Mouse (Mus musculus): ENCODE measurements around the gene Barx2. TPM values are rescaled to one million over a fixed set of nuclear protein-coding genes. Genes with fewer than 3 reads are reported as not detected.

Barx2 gene
- polyA plus RNA-seq, 1 experiment from 2014 or later, result not detected

GRCm38 (mm10) chr9:31913739-31914591 lies 703 bp upstream of the Barx2 start:
- Histone ChIP-seq H3K36me3 (ENCODE audit: control insufficient read depth, insufficient read depth, low read length) (no peaks in the 10 kb centered on the region), H3K9me3 (ENCODE audit: control insufficient read depth, low read length) (no peaks in the 10 kb centered on the region), H3K27me3 (ENCODE audit: control insufficient read depth, insufficient read depth, low read length) (peaks cover 76% of the 10 kb centered on the region), H3K4me3 (ENCODE audit: low read depth, low read length) (peak overlapping the region; percentile 51), H3K4me1 (ENCODE audit: control insufficient read depth, insufficient read depth, low read length) (peaks cover 15% of the 10 kb centered on the region), H3K9ac (ENCODE audit: low read length) (no peak overlapping the region), H3K4me2 (peak overlapping the region; percentile 97), H3K27ac (ENCODE audit: low read depth, low read length) (no peak overlapping the region)
- WGBS, result under 1% methylated on average over 54 of the region's 54 CpGs
- ATAC-seq (ENCODE audit: low FRiP score) (peak; percentile 60), DNase-seq (ENCODE audit: low spot score, missing footprints) (peak; percentile 96)

DNA sequence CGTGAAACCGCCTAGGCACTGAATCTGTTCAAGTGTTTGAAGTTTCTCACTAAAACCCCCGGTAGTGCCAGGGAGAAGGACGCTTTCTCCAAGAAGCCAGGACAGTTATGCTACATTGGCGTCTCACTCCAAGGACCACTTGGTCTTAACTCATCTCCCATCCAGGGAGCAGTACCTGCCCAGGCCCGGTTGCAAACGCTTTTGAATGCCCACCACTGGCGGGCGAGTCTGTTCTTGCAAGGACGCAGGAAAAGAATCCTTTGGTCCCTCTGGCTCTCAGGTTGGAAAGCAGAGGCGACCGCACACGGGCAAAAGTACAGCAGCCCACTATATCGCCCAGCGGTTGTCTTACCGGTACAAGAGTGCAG lies 725 bp downstream of the Barx2 start:
- H3K9me3 ChIP-seq (ENCODE audit: control insufficient read depth, low read length), result no peaks in the 10 kb centered on the region
- DNase-seq (ENCODE audit: low spot score, missing footprints), result no peak

GRCm38 (mm10) chr9:31910221-31910620 lies 3.0 kb downstream of the Barx2 start:
- no peak overlapping the region for H3K27ac ChIP-seq (ENCODE audit: low read depth, low read length)
- no peak for ATAC-seq (ENCODE audit: low FRiP score)
- DNase-seq (ENCODE audit: low spot score, missing footprints), result no peak
- H3K4me3 ChIP-seq (ENCODE audit: low read depth, low read length), result no peak overlapping the region
- 32% methylated on average over 5 of the region's 5 CpGs for WGBS
- peaks cover 49% of the 10 kb centered on the region for H3K27me3 ChIP-seq (ENCODE audit: control insufficient read depth, insufficient read depth, low read length)
- H3K4me2 ChIP-seq, result no peak overlapping the region
- H3K9me3 ChIP-seq (ENCODE audit: control insufficient read depth, low read length), result no peaks in the 10 kb centered on the region
- H3K4me1 ChIP-seq (ENCODE audit: control insufficient read depth, insufficient read depth, low read length), result peaks cover 12% of the 10 kb centered on the region
- H3K36me3 ChIP-seq (ENCODE audit: control insufficient read depth, insufficient read depth, low read length), result no peaks in the 10 kb centered on the region
- no peak overlapping the region for H3K9ac ChIP-seq (ENCODE audit: low read length)

More for the DNA sequence above, 725 bp downstream of the Barx2 start:
- Histone ChIP-seq H3K4me2 (peak overlapping the region; percentile 97), H3K9ac (ENCODE audit: low read length) (no peak overlapping the region), H3K27me3 (ENCODE audit: control insufficient read depth, insufficient read depth, low read length) (peaks cover 72% of the 10 kb centered on the region), H3K4me1 (ENCODE audit: control insufficient read depth, insufficient read depth, low read length) (peaks cover 15% of the 10 kb centered on the region), H3K27ac (ENCODE audit: low read depth, low read length) (no peak overlapping the region), H3K4me3 (ENCODE audit: low read depth, low read length) (peak overlapping the region; percentile 51), H3K36me3 (ENCODE audit: control insufficient read depth, insufficient read depth, low read length) (no peaks in the 10 kb centered on the region)
- WGBS, result under 1% methylated on average over 16 of the region's 16 CpGs
- no peak for ATAC-seq (ENCODE audit: low FRiP score)

GRCm38 (mm10) chr9:31901781-31902180 lies 11.5 kb downstream of the Barx2 start:
- H3K4me3 ChIP-seq (ENCODE audit: low read depth, low read length), result no peak overlapping the region
- H3K36me3 ChIP-seq (ENCODE audit: control insufficient read depth, insufficient read depth, low read length), result no peaks in the 10 kb centered on the region
- DNase-seq (ENCODE audit: low spot score, missing footprints), result no peak
- no peaks in the 10 kb centered on the region for H3K27me3 ChIP-seq (ENCODE audit: control insufficient read depth, insufficient read depth, low read length)
- no peaks in the 10 kb centered on the region for H3K9me3 ChIP-seq (ENCODE audit: control insufficient read depth, low read length)
- H3K9ac ChIP-seq (ENCODE audit: low read length), result no peak overlapping the region
- no peak overlapping the region for H3K27ac ChIP-seq (ENCODE audit: low read depth, low read length)
- H3K4me2 ChIP-seq, result no peak overlapping the region
- H3K4me1 ChIP-seq (ENCODE audit: control insufficient read depth, insufficient read depth, low read length), result no peaks in the 10 kb centered on the region
- no peak for ATAC-seq (ENCODE audit: low FRiP score)
- WGBS, result 86% methylated on average over 2 of the region's 2 CpGs

- Histone ChIP-seq H3K36me3 (ENCODE audit: control insufficient read depth, insufficient read depth, low read length) (no peaks in the 10 kb centered on the region), H3K27ac (ENCODE audit: low read depth, low read length) (no peak overlapping the region), H3K9ac (ENCODE audit: low read length) (no peak overlapping the region), H3K9me3 (ENCODE audit: control insufficient read depth, low read length) (no peaks in the 10 kb centered on the region), H3K4me1 (ENCODE audit: control insufficient read depth, insufficient read depth, low read length) (0 out of 2 replicates have a peak, but pooled peaks cover 3% of the 10 kb centered on the region), H3K4me2 (no peak overlapping the region), H3K4me3 (ENCODE audit: low read depth, low read length) (no peak overlapping the region), H3K27me3 (ENCODE audit: control insufficient read depth, insufficient read depth, low read length) (no peaks in the 10 kb centered on the region)
- ATAC-seq (ENCODE audit: low FRiP score) (no peak), DNase-seq (ENCODE audit: low spot score, missing footprints) (no peak)
- WGBS, result 51% methylated on average over 10 of the region's 10 CpGs
Observed at GRCm38 (mm10) chr9:31894775-31895320, 18.4 kb downstream of the Barx2 start.

GRCm38 (mm10) chr9:31888333-31888732 lies 24.9 kb downstream of the Barx2 start:
- WGBS, result 84% methylated on average over 4 of the region's 4 CpGs
- Histone ChIP-seq H3K4me2 (no peak overlapping the region), H3K36me3 (ENCODE audit: control insufficient read depth, insufficient read depth, low read length) (no peaks in the 10 kb centered on the region), H3K9ac (ENCODE audit: low read length) (no peak overlapping the region), H3K27me3 (ENCODE audit: control insufficient read depth, insufficient read depth, low read length) (no peaks in the 10 kb centered on the region), H3K9me3 (ENCODE audit: control insufficient read depth, low read length) (no peaks in the 10 kb centered on the region), H3K27ac (ENCODE audit: low read depth, low read length) (no peak overlapping the region), H3K4me1 (ENCODE audit: control insufficient read depth, insufficient read depth, low read length) (no peaks in the 10 kb centered on the region), H3K4me3 (ENCODE audit: low read depth, low read length) (no peak overlapping the region)
- no peak for DNase-seq (ENCODE audit: low spot score, missing footprints)
- no peak for ATAC-seq (ENCODE audit: low FRiP score)

DNA sequence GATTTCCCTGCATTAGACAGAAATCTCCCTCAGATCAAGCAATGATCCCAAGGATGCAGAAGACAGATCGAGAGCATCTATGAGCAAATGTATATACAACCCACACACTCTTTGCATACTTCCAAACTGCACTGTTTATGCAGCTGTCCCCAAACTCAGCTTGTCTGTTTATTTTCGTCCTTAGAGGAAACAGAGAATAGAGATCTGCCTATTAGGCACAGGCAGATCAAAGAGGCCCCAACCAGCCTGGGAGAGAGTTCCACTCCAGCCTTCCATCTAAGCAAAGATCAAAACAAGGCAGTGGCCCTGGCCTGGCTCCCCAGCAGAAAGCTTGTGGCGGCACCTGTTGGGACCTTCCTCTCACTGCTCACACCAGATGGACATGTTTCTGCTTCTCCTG lies 27.0 kb downstream of the Barx2 start:
- Histone ChIP-seq H3K4me2 (no peak overlapping the region), H3K9me3 (ENCODE audit: control insufficient read depth, low read length) (no peaks in the 10 kb centered on the region), H3K4me3 (ENCODE audit: low read depth, low read length) (no peak overlapping the region), H3K4me1 (ENCODE audit: control insufficient read depth, insufficient read depth, low read length) (no peaks in the 10 kb centered on the region), H3K9ac (ENCODE audit: low read length) (no peak overlapping the region), H3K36me3 (ENCODE audit: control insufficient read depth, insufficient read depth, low read length) (no peaks in the 10 kb centered on the region), H3K27ac (ENCODE audit: low read depth, low read length) (no peak overlapping the region), H3K27me3 (ENCODE audit: control insufficient read depth, insufficient read depth, low read length) (no peaks in the 10 kb centered on the region)
- WGBS, result 58% methylated on average over 3 of the region's 3 CpGs
- no peak for DNase-seq (ENCODE audit: low spot score, missing footprints)
- no peak for ATAC-seq (ENCODE audit: low FRiP score)

DNA sequence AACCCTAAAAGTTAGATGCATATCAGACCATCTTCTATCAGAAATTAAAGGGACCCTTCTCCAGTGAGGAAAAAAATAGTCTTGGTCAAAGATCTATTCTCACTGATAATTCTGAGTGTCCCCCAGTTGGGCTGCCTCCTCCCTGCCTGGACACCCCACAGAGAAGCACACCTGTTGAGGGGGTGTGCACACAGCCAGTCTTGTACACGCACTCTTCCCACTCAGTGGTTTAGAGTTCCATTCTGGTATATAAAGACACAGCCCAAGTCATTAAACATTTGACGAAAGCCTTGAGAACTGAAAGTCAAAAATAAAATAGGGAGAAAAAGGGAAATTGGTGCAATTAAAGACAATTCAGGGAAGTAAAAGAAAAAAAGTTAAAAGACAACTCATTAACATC lies 30.9 kb downstream of the Barx2 start:
- H3K4me1 ChIP-seq (ENCODE audit: control insufficient read depth, insufficient read depth, low read length), result no peaks in the 10 kb centered on the region
- H3K9ac ChIP-seq (ENCODE audit: low read length), result no peak overlapping the region
- H3K4me3 ChIP-seq (ENCODE audit: low read depth, low read length), result no peak overlapping the region
- H3K4me2 ChIP-seq, result no peak overlapping the region
- no peaks in the 10 kb centered on the region for H3K9me3 ChIP-seq (ENCODE audit: control insufficient read depth, low read length)
- no peak overlapping the region for H3K27ac ChIP-seq (ENCODE audit: low read depth, low read length)
- ATAC-seq (ENCODE audit: low FRiP score), result no peak
- H3K36me3 ChIP-seq (ENCODE audit: control insufficient read depth, insufficient read depth, low read length), result no peaks in the 10 kb centered on the region
- H3K27me3 ChIP-seq (ENCODE audit: control insufficient read depth, insufficient read depth, low read length), result no peaks in the 10 kb centered on the region
- 90% methylated on average over 2 of the region's 2 CpGs for WGBS
- DNase-seq (ENCODE audit: low spot score, missing footprints), result no peak

DNA sequence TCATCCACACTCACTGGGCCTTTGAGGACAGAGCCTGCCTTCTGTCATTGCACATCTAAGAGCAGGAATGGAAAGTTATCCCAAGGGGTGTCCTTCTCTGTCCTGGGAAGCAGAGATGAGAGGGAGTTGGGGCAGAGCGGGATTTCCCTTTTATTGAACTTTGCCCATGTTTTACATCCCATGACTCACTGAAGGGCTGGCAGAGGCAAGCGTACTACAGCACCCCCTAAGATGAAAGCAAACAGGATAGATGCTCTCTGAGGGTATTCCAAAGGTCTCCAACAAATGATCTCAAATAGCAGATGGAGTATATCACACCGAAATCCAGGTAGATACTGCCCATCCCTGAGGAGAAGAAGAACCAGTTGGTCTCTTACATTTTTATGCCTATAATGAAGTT lies 37.7 kb downstream of the Barx2 start:
- Histone ChIP-seq H3K4me3 (ENCODE audit: low read depth, low read length) (no peak overlapping the region), H3K4me1 (ENCODE audit: control insufficient read depth, insufficient read depth, low read length) (no peaks in the 10 kb centered on the region), H3K9ac (ENCODE audit: low read length) (no peak overlapping the region), H3K9me3 (ENCODE audit: control insufficient read depth, low read length) (no peaks in the 10 kb centered on the region), H3K4me2 (no peak overlapping the region), H3K36me3 (ENCODE audit: control insufficient read depth, insufficient read depth, low read length) (no peaks in the 10 kb centered on the region), H3K27ac (ENCODE audit: low read depth, low read length) (no peak overlapping the region), H3K27me3 (ENCODE audit: control insufficient read depth, insufficient read depth, low read length) (no peaks in the 10 kb centered on the region)
- ATAC-seq (ENCODE audit: low FRiP score), result no peak
- 89% methylated on average over 3 of the region's 3 CpGs for WGBS
- DNase-seq (ENCODE audit: low spot score, missing footprints), result no peak
